Mouse (Mus musculus) heart, adult 2 months (tissue): ENCODE results near the gene Zfp454. TPM values are rescaled to one million over a fixed set of nuclear protein-coding genes. Genes with fewer than 3 reads are reported as not detected.

ENCODE experiments used
- DNase-seq, 2 experiments: peaks; one replicate each; pipeline ENCODE4 v3.0.0; 2021
- H3K27ac ChIP-seq: fragments of 200-600 bp; 2 replicates; pipeline ENCODE4 v1.8.1; 2022
- H3K27me3 ChIP-seq: fragments of 200-500 bp; 2 replicates; pipeline ENCODE4 v1.6.1; 2012; ENCODE audit warnings: mild to moderate bottlenecking, low read length, inconsistent platforms, mixed read lengths; ENCODE audit not compliant: control insufficient read depth, insufficient read depth
- H3K36me3 ChIP-seq: fragments of 200-500 bp; 2 replicates; pipeline ENCODE4 v1.6.1; 2012; ENCODE audit warnings: low read length, inconsistent platforms; ENCODE audit not compliant: control insufficient read depth, insufficient read depth
- H3K4me1 ChIP-seq: fragments of 200-500 bp; 2 replicates; pipeline ENCODE4 v1.6.1; 2011; ENCODE audit warnings: low read length; ENCODE audit not compliant: control insufficient read depth, insufficient read depth
- H3K4me3 ChIP-seq: fragments of 200-600 bp; 2 replicates; pipeline ENCODE4 v1.8.1; 2022
- H3K79me2 ChIP-seq: fragments of 200-500 bp; replicated peaks from 2 replicates; pipeline ENCODE4 v1.6.1; 2012; ENCODE audit warnings: mild to moderate bottlenecking, inconsistent platforms, low read length, moderate library complexity, mixed read lengths; ENCODE audit not compliant: control insufficient read depth, insufficient read depth
- H3K9ac ChIP-seq: fragments of 200-500 bp; 2 replicates; pipeline ENCODE4 v1.6.1; 2012; ENCODE audit warnings: low read depth, mild to moderate bottlenecking, control low read depth, inconsistent platforms, low read length, mixed read lengths
- CTCF ChIP-seq: fragments of 200-600 bp; IDR thresholded peaks from 2 replicates; pipeline ENCODE4 v1.8.1; 2022; ENCODE audit warnings: antibody characterized with exemption, mild to moderate bottlenecking, moderate library complexity
- EP300 ChIP-seq: fragments of 200-500 bp; IDR thresholded peaks from 2 replicates; pipeline ENCODE4 v1.6.1; 2011; ENCODE audit warnings: low read depth, low read length, control low read depth; ENCODE audit not compliant: insufficient read depth
- POLR2A ChIP-seq: fragments of 200-500 bp; IDR thresholded peaks from 2 replicates; pipeline ENCODE4 v1.6.1; 2011; ENCODE audit warnings: mild to moderate bottlenecking, low read depth, low read length, control low read depth; ENCODE audit not compliant: insufficient read depth
- WGBS: fragments of 180-500 bp; shearing (Covaris S2); methylation state at CpG from one replicate; pipeline ENCODE4 v1.1.7; 2018; 5-methylcytosine and 5-hydroxymethylcytosine counted together
- intact Hi-C: fragments of 180-260 bp; cut with DNase I; formaldehyde crosslinking; loops from one replicate; pipeline ENCODE4 v1.15.1; 2025
- polyA plus RNA-seq: library from polyadenylated mRNA; depleted of rRNA; stranded (reverse); fragments of >200 nt; gene quantifications from 2 replicates; pipeline ENCODE4 v1.2.3, GENCODE M21; 2012
- total RNA-seq, 2 experiments: library from RNA; stranded (reverse); gene quantifications; 2 replicates each; pipeline ENCODE4 v1.2.3; 2021

Zfp454 gene
- total and polyA plus RNA-seq, 3 experiments: 0.27 to 1.3 (median 0.78) TPM

- Histone ChIP-seq H3K4me3 (peak overlapping the region; percentile 53), H3K27me3 (no peaks in the 10 kb centered on the region), H3K36me3 (no peaks in the 10 kb centered on the region), H3K79me2 (no peaks in the 10 kb centered on the region), H3K9ac (peak overlapping the region; percentile 9), H3K4me1 (no peaks in the 10 kb centered on the region), H3K27ac (peak overlapping the region; percentile 17)
- DNase-seq: no peak
- intact Hi-C loops: loop anchor here (5.0 kb wide), 2 partner anchors 45 to 60 kb away; partner anchors contain the start of genes Zfp354b and Zfp354c
- no peak for TF ChIP-seq CTCF
- no peak for TF ChIP-seq POLR2A
- TF ChIP-seq EP300: no peak
- 22% methylated on average over 10 of the region's 10 CpGs for WGBS
These were observed 538 bp downstream of the Zfp454 start for GRCm38 (mm10) chr11:50886933-50887293.

- no peak for TF ChIP-seq EP300
- H3K27ac ChIP-seq: no peak overlapping the region
- intact Hi-C loops: loop anchor here (5.0 kb wide), 2 partner anchors 46 to 59 kb away; partner anchors contain the start of genes Zfp354b and Zfp354c
- H3K9ac ChIP-seq: no peak overlapping the region
- WGBS: 58% methylated on average over 8 of the region's 8 CpGs
- DNase-seq: no peak
- no peaks in the 10 kb centered on the region for H3K4me1 ChIP-seq
- H3K36me3 ChIP-seq: no peaks in the 10 kb centered on the region
- H3K27me3 ChIP-seq: no peaks in the 10 kb centered on the region
- H3K79me2 ChIP-seq: no peaks in the 10 kb centered on the region
- no peak overlapping the region; the same call in 1 of the 2 replicates for H3K4me3 ChIP-seq
These were observed 1.1 kb downstream of the Zfp454 start for GRCm38 (mm10) chr11:50886231-50886932.

GRCm38 (mm10) chr11:50883756-50884155 is 3.7 kb downstream of the Zfp454 start:
- TF ChIP-seq EP300 (no peak), POLR2A (no peak), CTCF (no peak)
- H3K4me1 ChIP-seq: no peaks in the 10 kb centered on the region
- H3K9ac ChIP-seq: no peak overlapping the region
- no peak overlapping the region for H3K4me3 ChIP-seq
- H3K27me3 ChIP-seq: no peaks in the 10 kb centered on the region
- H3K79me2 ChIP-seq: no peaks in the 10 kb centered on the region
- no peak overlapping the region for H3K27ac ChIP-seq
- no peaks in the 10 kb centered on the region for H3K36me3 ChIP-seq
- DNase-seq: no peak
- 68% methylated on average over 3 of the region's 3 CpGs for WGBS
- intact Hi-C loops: no loop called here

- 85% methylated on average over 3 of the region's 3 CpGs for WGBS
- H3K36me3 ChIP-seq: no peaks in the 10 kb centered on the region
- no peak overlapping the region for H3K4me3 ChIP-seq
- no peak for TF ChIP-seq CTCF
- no peak for TF ChIP-seq EP300
- TF ChIP-seq POLR2A: no peak
- H3K4me1 ChIP-seq: no peaks in the 10 kb centered on the region
- H3K9ac ChIP-seq: no peak overlapping the region
- DNase-seq: no peak
- H3K79me2 ChIP-seq: no peaks in the 10 kb centered on the region
- H3K27me3 ChIP-seq: no peaks in the 10 kb centered on the region
- no peak overlapping the region for H3K27ac ChIP-seq
- intact Hi-C loops: no loop called here
These were observed 8.8 kb downstream of the Zfp454 start for GRCm38 (mm10) chr11:50878641-50879040.

- no peak overlapping the region for H3K27ac ChIP-seq
- TF ChIP-seq CTCF (no peak), EP300 (no peak), POLR2A (no peak)
- no peak overlapping the region for H3K9ac ChIP-seq
- H3K27me3 ChIP-seq: peaks cover 7% of the 10 kb centered on the region
- H3K4me1 ChIP-seq: no peaks in the 10 kb centered on the region
- peak overlapping the region; percentile 36 for H3K4me3 ChIP-seq
- H3K79me2 ChIP-seq: no peaks in the 10 kb centered on the region
- WGBS: under 1% methylated on average over 72 of the region's 72 CpGs
- intact Hi-C loops: no loop called here
- DNase-seq: peak in 1 of 2 experiments; percentile 12
- no peaks in the 10 kb centered on the region for H3K36me3 ChIP-seq
These were observed 36.4 kb downstream of the Zfp454 start for GRCm38 (mm10) chr11:50850989-50851601.

GRCm38 (mm10) chr11:50850177-50850735 is 37.2 kb downstream of the Zfp454 start, which contains the start of gene Grm6:
Gene Grm6, plus strand, starts transcription at chr11:50850685.
- Histone ChIP-seq H3K27me3 (peaks cover 7% of the 10 kb centered on the region), H3K27ac (no peak within 1 kb of the TSS), H3K4me1 (no peaks in the 10 kb centered on the region), H3K9ac (no peak within 1 kb of the TSS), H3K36me3 (no peaks in the 10 kb centered on the region), H3K79me2 (no peaks in the 10 kb centered on the region), H3K4me3 (peak within 1 kb of the TSS; percentile 36)
- no peak for DNase-seq
- TF ChIP-seq EP300 (no peak), CTCF (no peak), POLR2A (no peak)
- intact Hi-C loops: no loop called here
- 2% methylated on average over 11 of the region's 11 CpGs for WGBS
